Mouse (Mus musculus): ENCODE measurements around the gene Mrtfa.

The Mrtfa gene

GRCm38 (mm10) chr15:81064661-81065060, 125.9 kb downstream of the Mrtfa start:
- DNase-seq (ENCODE audit: low spot score), result no peak

GRCm38 (mm10) chr15:81064143-81064542, 126.4 kb downstream of the Mrtfa start:
- peak; percentile 78 for DNase-seq (ENCODE audit: low spot score)

GRCm38 (mm10) chr15:81062616-81063015, 127.9 kb downstream of the Mrtfa start:
- peak; percentile 58 for DNase-seq (ENCODE audit: low spot score)

- no peak for DNase-seq (ENCODE audit: low spot score)
Observed at GRCm38 (mm10) chr15:81062175-81062588, 128.4 kb downstream of the Mrtfa start.

- no peak for DNase-seq (ENCODE audit: low spot score)
Observed at GRCm38 (mm10) chr15:81060975-81061374, 129.6 kb downstream of the Mrtfa start.

GRCm38 (mm10) chr15:81057736-81058135, 132.8 kb downstream of the Mrtfa start:
- DNase-seq (ENCODE audit: low spot score), result no peak

- no peak for DNase-seq (ENCODE audit: low spot score)
Observed at GRCm38 (mm10) chr15:81055488-81055887, 135.1 kb downstream of the Mrtfa start.

GRCm38 (mm10) chr15:81052491-81052890, 138.1 kb downstream of the Mrtfa start:
- no peak for DNase-seq (ENCODE audit: low spot score)

- DNase-seq (ENCODE audit: low spot score), result no peak
Observed at GRCm38 (mm10) chr15:81050488-81050887, 140.1 kb downstream of the Mrtfa start.

- DNase-seq (ENCODE audit: low spot score), result no peak
Observed at GRCm38 (mm10) chr15:81049401-81050053, 141.0 kb downstream of the Mrtfa start.

GRCm38 (mm10) chr15:81047497-81047896, 143.1 kb downstream of the Mrtfa start:
- peak; percentile 59 for DNase-seq (ENCODE audit: low spot score)

GRCm38 (mm10) chr15:81046061-81046460, 144.5 kb downstream of the Mrtfa start:
- no peak for DNase-seq (ENCODE audit: low spot score)

- no peak for DNase-seq (ENCODE audit: low spot score)
Observed at GRCm38 (mm10) chr15:81045336-81045735, 145.2 kb downstream of the Mrtfa start.

GRCm38 (mm10) chr15:81044446-81044845, 146.1 kb downstream of the Mrtfa start:
- no peak for DNase-seq (ENCODE audit: low spot score)

- no peak for DNase-seq (ENCODE audit: low spot score)
Observed at GRCm38 (mm10) chr15:81042276-81042931, 148.2 kb downstream of the Mrtfa start.

GRCm38 (mm10) chr15:81041767-81042166, 148.8 kb downstream of the Mrtfa start:
- no peak for DNase-seq (ENCODE audit: low spot score)

GRCm38 (mm10) chr15:81038419-81038818, 152.1 kb downstream of the Mrtfa start:
- DNase-seq (ENCODE audit: low spot score), result no peak

- DNase-seq (ENCODE audit: low spot score), result no peak
Observed at GRCm38 (mm10) chr15:81035417-81036162, 155.0 kb downstream of the Mrtfa start.

- DNase-seq (ENCODE audit: low spot score), result peak; percentile 38
Observed at GRCm38 (mm10) chr15:81034119-81034518, 156.4 kb downstream of the Mrtfa start.

- no peak for DNase-seq (ENCODE audit: low spot score)
Observed at GRCm38 (mm10) chr15:81032941-81033629, 157.5 kb downstream of the Mrtfa start.

- no peak for DNase-seq (ENCODE audit: low spot score)
Observed at GRCm38 (mm10) chr15:81031611-81032010, 158.9 kb downstream of the Mrtfa start.

GRCm38 (mm10) chr15:81030891-81031425, 159.6 kb downstream of the Mrtfa start:
- DNase-seq (ENCODE audit: low spot score), result no peak
